Mouse (Mus musculus): Measurements from ENCODE around the gene Spsb4. TPM values are rescaled to one million over a fixed set of nuclear protein-coding genes. Genes with fewer than 3 reads are reported as not detected.
A peak's percentile ranks its signal among the peaks of the same experiment; 100 is the strongest.

The Spsb4 gene
- polyA plus RNA-seq, 1 experiment from 2014 or later, result 55.5 TPM

DNA sequence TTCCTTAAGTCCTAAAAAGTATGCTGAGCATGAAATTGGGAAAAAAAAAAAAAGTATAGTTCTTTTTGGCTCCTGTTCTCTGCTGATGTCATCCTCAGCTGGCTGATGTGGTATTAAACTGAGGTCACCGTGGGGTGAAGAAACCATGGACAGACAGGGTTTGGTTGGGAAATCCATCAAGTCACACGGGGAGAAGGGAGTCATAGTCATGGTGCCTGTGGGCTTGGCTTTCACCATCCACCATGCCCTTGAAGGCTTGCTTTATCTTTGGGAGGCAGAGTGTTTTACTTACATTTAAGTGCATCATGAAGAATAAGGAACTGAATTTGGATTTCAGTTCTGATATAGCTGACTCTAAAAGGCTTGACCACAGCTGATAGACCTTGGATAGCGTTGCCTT, 19.4 kb upstream of the Spsb4 start:
- H3K4me1 ChIP-seq, result no peaks in the 10 kb centered on the region
- no peaks in the 10 kb centered on the region for H3K36me3 ChIP-seq
- no peak overlapping the region for H3K9ac ChIP-seq
- 79% methylated on average over 3 of the region's 3 CpGs for WGBS
- ATAC-seq (ENCODE audit: extremely low read depth, insufficient number of reproducible peaks, low FRiP score, low TSS enrichment), result no peak
- H3K27ac ChIP-seq (replicated peaks), result no peak overlapping the region
- H3K4me3 ChIP-seq, result no peak overlapping the region
- H3K27me3 ChIP-seq (replicated peaks), result peaks cover 3% of the 10 kb centered on the region; the same call in 1 of the 2 replicates
- H3K4me2 ChIP-seq, result no peak overlapping the region
- no peaks in the 10 kb centered on the region for H3K9me3 ChIP-seq

GRCm38 (mm10) chr9:97036656-97037055, 18.0 kb upstream of the Spsb4 start:
- Histone ChIP-seq H3K9ac (no peak overlapping the region), H3K9me3 (no peaks in the 10 kb centered on the region), H3K4me1 (no peaks in the 10 kb centered on the region), H3K27ac (replicated peaks) (no peak overlapping the region), H3K36me3 (no peaks in the 10 kb centered on the region), H3K27me3 (replicated peaks) (peaks cover 3% of the 10 kb centered on the region; the same call in 1 of the 2 replicates), H3K4me3 (no peak overlapping the region), H3K4me2 (no peak overlapping the region)
- WGBS, result 81% methylated on average over 7 of the region's 7 CpGs
- ATAC-seq (ENCODE audit: extremely low read depth, insufficient number of reproducible peaks, low FRiP score, low TSS enrichment), result no peak

GRCm38 (mm10) chr9:97027361-97027760, 8.7 kb upstream of the Spsb4 start:
- H3K4me2 ChIP-seq, result no peak overlapping the region
- no peaks in the 10 kb centered on the region for H3K9me3 ChIP-seq
- H3K27me3 ChIP-seq (replicated peaks), result peaks cover 9% of the 10 kb centered on the region; the same call in 1 of the 2 replicates
- 0 out of 2 replicates have a peak, but pooled peaks cover 3% of the 10 kb centered on the region for H3K4me1 ChIP-seq
- WGBS, result 72% methylated on average over 12 of the region's 12 CpGs
- ATAC-seq (ENCODE audit: extremely low read depth, insufficient number of reproducible peaks, low FRiP score, low TSS enrichment), result no peak
- no peak overlapping the region for H3K9ac ChIP-seq
- H3K27ac ChIP-seq (replicated peaks), result no peak overlapping the region
- H3K4me3 ChIP-seq, result no peak overlapping the region
- no peaks in the 10 kb centered on the region for H3K36me3 ChIP-seq

GRCm38 (mm10) chr9:97026006-97026405, 7.4 kb upstream of the Spsb4 start:
- Histone ChIP-seq H3K27me3 (replicated peaks) (peaks cover 9% of the 10 kb centered on the region; the same call in 1 of the 2 replicates), H3K4me3 (no peak overlapping the region), H3K4me1 (0 out of 2 replicates have a peak, but pooled peaks cover 3% of the 10 kb centered on the region), H3K27ac (replicated peaks) (no peak overlapping the region), H3K36me3 (no peaks in the 10 kb centered on the region), H3K9ac (no peak overlapping the region), H3K4me2 (no peak overlapping the region), H3K9me3 (no peaks in the 10 kb centered on the region)
- no peak for ATAC-seq (ENCODE audit: extremely low read depth, insufficient number of reproducible peaks, low FRiP score, low TSS enrichment)
- 79% methylated on average over 4 of the region's 4 CpGs for WGBS

DNA sequence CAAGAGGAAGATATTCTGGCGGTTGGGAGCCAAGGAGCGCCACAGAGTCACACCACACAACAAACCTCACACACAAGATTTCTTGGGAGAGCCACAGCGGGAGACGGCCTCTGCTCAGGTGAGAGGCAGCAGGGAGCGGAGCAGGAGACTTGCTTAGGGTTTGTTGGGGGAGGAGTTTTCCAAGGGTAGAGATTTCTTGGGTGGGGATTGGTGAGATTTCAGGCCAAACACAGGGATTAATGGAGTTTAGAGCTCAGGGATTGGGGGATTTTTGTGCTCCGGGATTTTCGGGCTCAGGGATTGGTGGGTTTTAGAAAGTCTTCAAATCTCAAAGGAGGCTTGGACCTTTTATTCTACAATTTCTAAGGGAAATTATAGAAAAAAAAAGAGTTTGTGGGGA, 5.8 kb upstream of the Spsb4 start:
- Histone ChIP-seq H3K9ac (no peak overlapping the region), H3K9me3 (no peaks in the 10 kb centered on the region), H3K27ac (replicated peaks) (no peak overlapping the region), H3K4me2 (no peak overlapping the region), H3K4me1 (peaks cover 9% of the 10 kb centered on the region), H3K4me3 (no peak overlapping the region), H3K27me3 (replicated peaks) (peaks cover 11% of the 10 kb centered on the region; the same call in 1 of the 2 replicates), H3K36me3 (no peaks in the 10 kb centered on the region)
- WGBS, result 62% methylated on average over 7 of the region's 7 CpGs
- no peak for ATAC-seq (ENCODE audit: extremely low read depth, insufficient number of reproducible peaks, low FRiP score, low TSS enrichment)

DNA sequence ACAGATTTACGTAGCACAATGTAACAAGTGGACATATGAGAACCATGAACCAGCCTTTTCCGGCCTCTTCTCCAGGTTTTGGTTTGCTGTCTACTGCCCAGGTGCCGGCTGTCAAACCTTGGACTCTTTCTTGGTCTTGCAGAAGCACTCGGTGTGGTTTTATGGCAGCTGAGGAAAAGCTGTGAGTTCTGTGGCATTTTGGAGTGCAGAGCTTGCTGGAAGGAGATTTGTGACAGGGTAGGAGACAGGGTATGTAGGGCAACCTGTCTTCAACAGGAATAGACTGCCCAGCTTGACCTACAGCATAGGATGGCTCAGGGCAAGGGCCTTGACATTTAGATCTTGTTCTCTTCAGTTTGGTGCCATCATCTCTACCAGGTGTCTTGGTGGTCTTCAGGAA, 4.3 kb upstream of the Spsb4 start:
- ATAC-seq (ENCODE audit: extremely low read depth, insufficient number of reproducible peaks, low FRiP score, low TSS enrichment), result no peak
- no peak overlapping the region for H3K4me3 ChIP-seq
- no peak overlapping the region for H3K9ac ChIP-seq
- H3K27me3 ChIP-seq (replicated peaks), result peaks cover 14% of the 10 kb centered on the region; the same call in 1 of the 2 replicates
- no peak overlapping the region for H3K4me2 ChIP-seq
- H3K9me3 ChIP-seq, result no peaks in the 10 kb centered on the region
- WGBS, result 82% methylated on average over 4 of the region's 4 CpGs
- H3K36me3 ChIP-seq, result no peaks in the 10 kb centered on the region
- peaks cover 15% of the 10 kb centered on the region for H3K4me1 ChIP-seq
- H3K27ac ChIP-seq (replicated peaks), result no peak overlapping the region

- Histone ChIP-seq H3K4me3 (no peak overlapping the region), H3K9me3 (no peaks in the 10 kb centered on the region), H3K4me2 (no peak overlapping the region), H3K4me1 (peaks cover 15% of the 10 kb centered on the region), H3K36me3 (no peaks in the 10 kb centered on the region), H3K9ac (no peak overlapping the region), H3K27me3 (replicated peaks) (peaks cover 13% of the 10 kb centered on the region; the same call in 1 of the 2 replicates), H3K27ac (replicated peaks) (no peak overlapping the region)
- no peak for ATAC-seq (ENCODE audit: extremely low read depth, insufficient number of reproducible peaks, low FRiP score, low TSS enrichment)
- 83% methylated on average over 5 of the region's 5 CpGs for WGBS
Observed at GRCm38 (mm10) chr9:97022371-97022770, 3.7 kb upstream of the Spsb4 start.

- no peaks in the 10 kb centered on the region for H3K36me3 ChIP-seq
- no peaks in the 10 kb centered on the region for H3K9me3 ChIP-seq
- no peak overlapping the region for H3K27ac ChIP-seq (replicated peaks)
- WGBS, result 67% methylated on average over 8 of the region's 8 CpGs
- ATAC-seq (ENCODE audit: extremely low read depth, insufficient number of reproducible peaks, low FRiP score, low TSS enrichment), result no peak
- no peak overlapping the region for H3K4me3 ChIP-seq
- H3K4me2 ChIP-seq, result no peak overlapping the region
- no peak overlapping the region for H3K9ac ChIP-seq
- H3K27me3 ChIP-seq (replicated peaks), result peaks cover 12% of the 10 kb centered on the region; the same call in 1 of the 2 replicates
- H3K4me1 ChIP-seq, result peaks cover 36% of the 10 kb centered on the region
Observed at GRCm38 (mm10) chr9:97020152-97020551, 1.5 kb upstream of the Spsb4 start.

GRCm38 (mm10) chr9:97019686-97020085, 1.0 kb upstream of the Spsb4 start:
- WGBS, result 36% methylated on average over 2 of the region's 2 CpGs
- no peaks in the 10 kb centered on the region for H3K9me3 ChIP-seq
- peak overlapping the region; percentile 81 for H3K4me2 ChIP-seq
- H3K36me3 ChIP-seq, result no peaks in the 10 kb centered on the region
- no peak overlapping the region for H3K9ac ChIP-seq
- H3K27me3 ChIP-seq (replicated peaks), result peaks cover 9% of the 10 kb centered on the region; the same call in 1 of the 2 replicates
- H3K4me1 ChIP-seq, result peaks cover 41% of the 10 kb centered on the region
- ATAC-seq (ENCODE audit: extremely low read depth, insufficient number of reproducible peaks, low FRiP score, low TSS enrichment), result no peak
- no peak overlapping the region for H3K4me3 ChIP-seq
- no peak overlapping the region for H3K27ac ChIP-seq (replicated peaks)

DNA sequence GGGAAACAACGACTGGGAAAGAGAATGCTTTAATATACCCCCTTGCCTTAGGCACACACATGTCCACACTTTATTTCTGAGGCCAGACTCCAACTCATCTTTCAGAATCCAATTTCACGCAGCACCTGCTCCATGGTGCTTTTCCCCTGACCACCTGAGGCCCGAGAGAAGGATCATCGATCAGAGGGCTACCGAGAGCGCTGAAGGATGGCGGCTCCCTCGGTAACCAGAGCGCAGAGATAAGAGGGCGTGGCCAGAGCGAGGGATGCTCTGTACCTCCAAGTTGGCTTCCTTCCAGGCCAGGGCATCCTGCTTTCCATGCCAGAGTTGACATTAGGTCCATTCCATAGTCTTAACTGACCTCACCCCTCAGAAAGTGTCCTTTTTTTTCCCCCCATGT, 588 bp upstream of the Spsb4 start:
- Histone ChIP-seq H3K36me3 (no peaks in the 10 kb centered on the region), H3K4me3 (peak overlapping the region; percentile 72), H3K27me3 (replicated peaks) (peaks cover 6% of the 10 kb centered on the region; the same call in 1 of the 2 replicates), H3K9ac (peak overlapping the region; percentile 89), H3K9me3 (no peaks in the 10 kb centered on the region), H3K4me2 (peak overlapping the region; percentile 81), H3K27ac (replicated peaks) (peak overlapping the region; percentile 95), H3K4me1 (peaks cover 44% of the 10 kb centered on the region)
- no peak for ATAC-seq (ENCODE audit: extremely low read depth, insufficient number of reproducible peaks, low FRiP score, low TSS enrichment)
- 2% methylated on average over 11 of the region's 11 CpGs for WGBS

GRCm38 (mm10) chr9:97017811-97018641, 617 bp downstream of the Spsb4 start:
- peaks cover 53% of the 10 kb centered on the region for H3K4me1 ChIP-seq
- peak overlapping the region; percentile 95 for H3K27ac ChIP-seq (replicated peaks)
- peak overlapping the region; percentile 81 for H3K4me2 ChIP-seq
- peak overlapping the region; percentile 72 for H3K4me3 ChIP-seq
- H3K27me3 ChIP-seq (replicated peaks), result peaks cover 5% of the 10 kb centered on the region; the same call in 1 of the 2 replicates
- ATAC-seq (ENCODE audit: extremely low read depth, insufficient number of reproducible peaks, low FRiP score, low TSS enrichment), result peak; percentile 34; the same call in 1 of the 2 replicates
- H3K9ac ChIP-seq, result peak overlapping the region; percentile 89
- H3K36me3 ChIP-seq, result no peaks in the 10 kb centered on the region
- under 1% methylated on average over 62 of the region's 62 CpGs for WGBS
- H3K9me3 ChIP-seq, result no peaks in the 10 kb centered on the region

Measured in heart, embryonic 13.5 days (tissue).